Mouse (Mus musculus) midbrain, embryonic 13.5 days (tissue): ENCODE data around the gene Son. TPM values are rescaled to one million over a fixed set of nuclear protein-coding genes. Genes with fewer than 3 reads are reported as not detected.

Experiments used
- ATAC-seq: fragments of 200-750 bp; cut with Nextera tagmentation; 2 replicates; pipeline ENCODE4 v1.8.0; 2017; ENCODE audit warnings: mild to moderate bottlenecking, moderate TSS enrichment, moderate library complexity
- H3K27ac ChIP-seq: fragments of 300-500 bp; sonication (generic); 2 replicates; pipeline ENCODE4 v1.5.1; 2015; ENCODE audit warnings: inconsistent platforms, mild to moderate bottlenecking, moderate library complexity
- H3K27me3 ChIP-seq: fragments of 300-500 bp; sonication (generic); 2 replicates; pipeline ENCODE4 v1.6.1; 2015; ENCODE audit warnings: mild to moderate bottlenecking, inconsistent platforms
- H3K36me3 ChIP-seq: fragments of 300-500 bp; sonication (generic); 2 replicates; pipeline ENCODE4 v1.6.1; 2015; ENCODE audit warnings: mild to moderate bottlenecking, inconsistent platforms
- H3K4me1 ChIP-seq: fragments of 300-500 bp; sonication (generic); replicated peaks from 2 replicates; pipeline ENCODE4 v1.6.1; 2015; ENCODE audit warnings: inconsistent platforms
- H3K4me2 ChIP-seq: fragments of 300-500 bp; sonication (generic); replicated peaks from 2 replicates; pipeline ENCODE4 v1.6.1; 2015; ENCODE audit warnings: moderate library complexity, mild to moderate bottlenecking, inconsistent platforms
- H3K4me3 ChIP-seq: fragments of 300-500 bp; sonication (generic); replicated peaks from 2 replicates; pipeline ENCODE4 v1.5.1; 2015; ENCODE audit warnings: mild to moderate bottlenecking, inconsistent platforms
- H3K9ac ChIP-seq: fragments of 300-500 bp; sonication (generic); replicated peaks from 2 replicates; pipeline ENCODE4 v1.6.1; 2015; ENCODE audit warnings: mild to moderate bottlenecking, inconsistent platforms
- H3K9me3 ChIP-seq: fragments of 300-500 bp; sonication (generic); 2 replicates; pipeline ENCODE4 v1.6.1; 2016; ENCODE audit warnings: mild to moderate bottlenecking, inconsistent platforms
- WGBS: fragments of 180-500 bp; shearing (Covaris S2); methylation state at CpG from one replicate; pipeline ENCODE4 v1.1.7; 2015; 5-methylcytosine and 5-hydroxymethylcytosine counted together
- polyA plus RNA-seq: library from polyadenylated mRNA; unstranded; fragments of >200 nt; fragmentation: Nextera tagmentation; extraction: Ambion mirVana; gene quantifications from 2 replicates; pipeline ENCODE4 v1.2.1, GENCODE M21; 2015

The Son gene
- polyA plus RNA-seq, 1 experiment from 2014 or later, result 146 TPM

- peaks cover 26% of the 10 kb centered on the region for H3K4me1 ChIP-seq
- H3K36me3 ChIP-seq, result peaks cover 25% of the 10 kb centered on the region
- WGBS, result 43% methylated on average over 7 of the region's 7 CpGs
- no peaks in the 10 kb centered on the region for H3K27me3 ChIP-seq
- H3K9ac ChIP-seq, result peak overlapping the region; percentile 52
- peak overlapping the region; percentile 35; the same call in 1 of the 2 replicates for H3K27ac ChIP-seq
- no peaks in the 10 kb centered on the region for H3K9me3 ChIP-seq
- peak overlapping the region; percentile 10 for H3K4me2 ChIP-seq
- ATAC-seq, result no peak
- H3K4me3 ChIP-seq, result 0 out of 2 replicates have a peak overlapping the region, but pooled peaks have one; percentile 5
Observed at GRCm38 (mm10) chr16:91689791-91690190, 42.5 kb downstream of the Son start.

- H3K27me3 ChIP-seq, result no peaks in the 10 kb centered on the region
- 31% methylated on average over 14 of the region's 14 CpGs for WGBS
- H3K4me2 ChIP-seq, result no peak overlapping the region
- H3K4me1 ChIP-seq, result peaks cover 7% of the 10 kb centered on the region
- H3K27ac ChIP-seq, result no peak overlapping the region; the same call in 1 of the 2 replicates
- ATAC-seq, result peak; percentile 96
- H3K36me3 ChIP-seq, result peaks cover 44% of the 10 kb centered on the region
- H3K4me3 ChIP-seq, result no peak overlapping the region
- H3K9me3 ChIP-seq, result no peaks in the 10 kb centered on the region
- H3K9ac ChIP-seq, result no peak overlapping the region
Observed at GRCm38 (mm10) chr16:91694455-91695084, 47.3 kb downstream of the Son start.

- H3K27ac ChIP-seq, result no peak overlapping the region
- no peak overlapping the region for H3K4me2 ChIP-seq
- H3K9me3 ChIP-seq, result no peaks in the 10 kb centered on the region
- 88% methylated on average over 8 of the region's 8 CpGs for WGBS
- no peak overlapping the region for H3K9ac ChIP-seq
- no peak for ATAC-seq
- no peaks in the 10 kb centered on the region for H3K27me3 ChIP-seq
- H3K4me1 ChIP-seq, result peaks cover under 1% of the 10 kb centered on the region; the same call in 1 of the 2 replicates
- peaks cover 48% of the 10 kb centered on the region for H3K36me3 ChIP-seq
- no peak overlapping the region for H3K4me3 ChIP-seq
Observed at GRCm38 (mm10) chr16:91695108-91695755, 47.9 kb downstream of the Son start.

- Histone ChIP-seq H3K27ac (no peak overlapping the region), H3K27me3 (no peaks in the 10 kb centered on the region), H3K4me1 (no peaks in the 10 kb centered on the region), H3K9me3 (no peaks in the 10 kb centered on the region), H3K4me3 (no peak overlapping the region), H3K9ac (no peak overlapping the region), H3K36me3 (peaks cover 68% of the 10 kb centered on the region), H3K4me2 (no peak overlapping the region)
- no peak for ATAC-seq
- 91% methylated on average over 1 of the region's 1 CpGs for WGBS
Observed at GRCm38 (mm10) chr16:91698995-91699394, 51.7 kb downstream of the Son start.

DNA sequence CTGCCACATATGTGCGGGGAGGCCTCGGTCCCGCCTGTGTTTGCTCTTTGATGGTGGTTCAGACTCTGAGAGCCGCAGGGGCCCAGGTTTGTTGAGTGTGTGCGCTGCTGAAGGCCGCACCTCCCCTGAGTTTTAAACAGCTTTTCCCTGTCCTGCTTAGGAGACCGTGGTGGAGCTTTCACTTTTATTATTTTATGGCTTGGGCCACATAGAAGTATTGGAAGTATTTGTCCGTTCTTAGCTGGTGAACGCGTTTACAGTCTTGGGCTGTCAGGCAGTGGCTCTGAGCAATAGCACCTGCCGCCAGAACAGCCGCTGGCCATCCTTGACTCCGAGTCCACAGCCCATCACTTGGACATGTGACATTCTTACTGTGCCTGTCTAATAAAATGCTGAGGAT, 54.6 kb downstream of the Son start:
- Histone ChIP-seq H3K27me3 (no peaks in the 10 kb centered on the region), H3K36me3 (peaks cover 75% of the 10 kb centered on the region)

DNA sequence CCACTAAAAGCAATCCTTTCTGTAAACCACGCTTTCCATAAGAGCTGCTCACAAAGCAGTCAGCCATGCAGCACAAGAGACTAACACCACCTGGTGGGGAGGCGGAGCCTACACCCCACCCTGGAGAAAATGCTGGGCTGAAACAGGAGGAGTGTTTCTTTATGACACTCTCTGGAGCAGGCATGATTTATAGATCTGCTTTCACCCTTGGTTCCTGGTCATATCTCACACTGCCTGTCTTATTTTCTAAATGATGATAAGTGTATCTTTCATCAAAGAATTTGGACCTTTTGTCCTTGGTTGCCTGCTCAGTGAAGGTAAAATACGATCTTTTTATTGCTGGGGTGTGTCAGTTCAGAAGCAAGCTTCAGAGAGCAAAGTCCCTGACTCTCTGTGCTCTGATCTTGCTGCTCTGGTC, 55.5 kb downstream of the Son start:
- WGBS, result 54% methylated on average over 3 of the region's 3 CpGs

More for the DNA sequence above, 54.6 kb downstream of the Son start:
- H3K4me2 ChIP-seq, result no peak overlapping the region
- WGBS, result 92% methylated on average over 13 of the region's 13 CpGs
- no peak overlapping the region for H3K27ac ChIP-seq
- H3K4me3 ChIP-seq, result no peak overlapping the region
- H3K4me1 ChIP-seq, result no peaks in the 10 kb centered on the region
- no peak for ATAC-seq
- H3K9ac ChIP-seq, result no peak overlapping the region
- no peaks in the 10 kb centered on the region for H3K9me3 ChIP-seq

DNA sequence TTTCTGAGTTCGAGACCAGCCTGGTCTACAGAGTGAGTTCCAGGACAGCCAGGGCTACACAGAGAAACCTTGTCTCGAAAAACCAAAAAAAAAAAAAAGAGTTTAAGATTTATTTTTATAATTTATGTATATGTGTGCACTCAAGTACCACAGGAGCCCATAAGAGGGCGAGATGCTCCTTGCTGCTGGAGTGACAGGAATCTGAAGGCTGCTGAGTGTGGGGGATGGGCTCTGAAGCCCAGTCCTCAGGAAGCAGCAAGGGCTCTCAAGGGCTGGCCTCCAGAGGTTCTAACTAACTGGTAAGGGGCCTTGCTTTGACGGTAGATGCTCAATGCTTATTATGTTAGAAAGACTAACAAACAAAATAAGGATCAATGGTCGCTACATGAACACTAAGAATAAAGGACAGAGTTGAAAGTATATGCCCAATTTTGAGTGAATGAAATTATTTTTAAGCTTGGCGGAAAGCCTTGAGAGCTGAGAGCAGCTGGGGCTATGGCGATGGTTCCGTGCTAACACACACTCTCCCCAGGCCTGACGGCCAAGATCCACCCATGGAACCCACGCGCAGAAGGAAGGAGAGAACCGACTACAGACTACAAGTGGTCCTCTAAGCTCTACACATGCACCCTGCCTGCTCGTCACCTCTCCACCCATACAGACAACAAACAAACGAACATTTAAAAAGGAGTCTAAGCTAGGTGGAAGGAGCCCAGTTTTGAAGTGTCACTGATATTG, 57.5 kb downstream of the Son start:
- no peak for ATAC-seq
- 85% methylated on average over 14 of the region's 14 CpGs for WGBS
- H3K4me3 ChIP-seq, result no peak overlapping the region
- H3K27me3 ChIP-seq, result no peaks in the 10 kb centered on the region
- H3K4me1 ChIP-seq, result no peaks in the 10 kb centered on the region
- no peak overlapping the region for H3K27ac ChIP-seq
- no peak overlapping the region for H3K4me2 ChIP-seq
- H3K9me3 ChIP-seq, result no peaks in the 10 kb centered on the region
- H3K36me3 ChIP-seq, result peaks cover 81% of the 10 kb centered on the region
- no peak overlapping the region for H3K9ac ChIP-seq

More for the DNA sequence above, 55.5 kb downstream of the Son start:
- Histone ChIP-seq H3K9ac (no peak overlapping the region), H3K4me3 (no peak overlapping the region), H3K9me3 (no peaks in the 10 kb centered on the region), H3K4me2 (no peak overlapping the region), H3K4me1 (no peaks in the 10 kb centered on the region), H3K27me3 (no peaks in the 10 kb centered on the region), H3K36me3 (peaks cover 77% of the 10 kb centered on the region), H3K27ac (no peak overlapping the region)
- no peak for ATAC-seq

DNA sequence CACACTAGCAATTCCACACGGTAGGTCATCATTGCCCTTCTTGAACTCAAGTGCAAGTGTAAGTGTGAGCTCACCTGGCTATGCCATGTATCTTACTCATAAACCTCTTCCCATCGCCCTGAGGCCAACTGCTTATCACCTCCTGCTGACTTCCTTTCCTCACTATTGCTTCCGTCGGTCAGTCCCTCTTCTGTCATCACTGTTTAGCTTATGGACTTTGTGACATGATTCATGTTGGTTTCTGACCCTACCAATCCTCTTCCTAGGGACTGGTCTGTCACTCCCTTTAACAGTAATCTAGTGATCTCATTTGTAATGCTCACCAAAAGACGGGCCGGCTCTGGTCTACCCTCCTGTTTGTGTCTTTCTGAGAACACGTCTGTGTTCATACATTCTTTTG, 62.9 kb downstream of the Son start:
- H3K9ac ChIP-seq, result no peak overlapping the region
- H3K36me3 ChIP-seq, result peaks cover 88% of the 10 kb centered on the region
- H3K27me3 ChIP-seq, result no peaks in the 10 kb centered on the region
- no peak overlapping the region for H3K4me2 ChIP-seq
- no peak overlapping the region for H3K4me3 ChIP-seq
- no peaks in the 10 kb centered on the region for H3K4me1 ChIP-seq
- ATAC-seq, result no peak
- no peaks in the 10 kb centered on the region for H3K9me3 ChIP-seq
- H3K27ac ChIP-seq, result no peak overlapping the region
- 96% methylated on average over 7 of the region's 7 CpGs for WGBS

GRCm38 (mm10) chr16:91716927-91717349, 69.6 kb downstream of the Son start:
- peaks cover 71% of the 10 kb centered on the region for H3K36me3 ChIP-seq
- no peaks in the 10 kb centered on the region for H3K27me3 ChIP-seq

DNA sequence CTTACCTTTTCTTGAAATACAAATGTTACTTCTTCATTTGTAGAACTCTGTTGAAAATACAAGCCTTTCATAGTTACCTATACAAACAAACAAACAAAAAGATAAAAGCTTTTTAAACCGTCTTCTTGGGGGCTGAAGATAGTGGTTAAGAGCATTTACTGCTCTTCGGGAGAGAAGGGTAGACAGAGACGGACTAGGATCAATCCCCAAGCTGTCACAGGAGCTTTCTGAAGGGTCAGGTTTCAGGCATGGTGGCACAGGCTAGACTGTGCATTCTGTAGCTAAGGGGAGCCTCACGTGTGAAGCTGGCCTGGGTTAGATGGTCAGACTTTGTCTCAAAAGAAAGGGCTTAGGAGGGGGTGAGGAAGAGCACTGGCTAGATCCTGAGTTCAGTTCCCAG, 70.1 kb downstream of the Son start:
- Histone ChIP-seq H3K4me1 (peaks cover 1% of the 10 kb centered on the region; the same call in 1 of the 2 replicates), H3K36me3 (peaks cover 67% of the 10 kb centered on the region), H3K27me3 (no peaks in the 10 kb centered on the region), H3K27ac (no peak overlapping the region), H3K4me3 (no peak overlapping the region), H3K9me3 (no peaks in the 10 kb centered on the region), H3K9ac (no peak overlapping the region), H3K4me2 (no peak overlapping the region)
- WGBS, result 87% methylated on average over 4 of the region's 4 CpGs
- ATAC-seq, result no peak

More at GRCm38 (mm10) chr16:91716927-91717349, 69.6 kb downstream of the Son start:
- WGBS, result 87% methylated on average over 11 of the region's 11 CpGs
- Histone ChIP-seq H3K4me1 (no peaks in the 10 kb centered on the region), H3K9me3 (no peaks in the 10 kb centered on the region), H3K4me2 (no peak overlapping the region), H3K27ac (no peak overlapping the region), H3K4me3 (no peak overlapping the region), H3K9ac (no peak overlapping the region)
- ATAC-seq, result no peak

DNA sequence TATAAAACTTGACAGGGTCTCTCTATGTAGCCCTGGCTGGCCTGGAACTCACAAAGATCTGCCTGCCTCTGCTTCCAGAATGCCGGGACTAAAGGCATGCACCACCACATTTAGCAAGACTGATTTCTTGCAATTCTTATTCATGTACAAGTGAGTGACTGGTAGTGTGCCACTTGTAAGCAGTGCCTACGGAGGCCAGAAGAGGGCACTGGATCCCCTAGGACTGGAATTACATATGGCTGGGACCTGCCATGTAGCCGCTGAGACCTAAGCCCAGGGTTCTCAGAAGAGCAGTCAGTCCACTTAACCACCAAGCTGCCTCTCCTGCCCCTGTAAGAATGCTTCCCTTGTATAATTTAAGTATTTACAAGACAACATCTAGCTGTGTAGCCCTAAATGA, 76.9 kb downstream of the Son start:
- ATAC-seq, result no peak
- Histone ChIP-seq H3K27me3 (no peaks in the 10 kb centered on the region), H3K27ac (no peak overlapping the region)

GRCm38 (mm10) chr16:91727433-91727832, 80.1 kb downstream of the Son start:
- Histone ChIP-seq H3K4me2 (peak overlapping the region; percentile 74), H3K27me3 (no peaks in the 10 kb centered on the region), H3K27ac (peak overlapping the region; percentile 97; the same call in 1 of the 2 replicates), H3K4me3 (peak overlapping the region; percentile 95), H3K9ac (peak overlapping the region; percentile 73), H3K9me3 (no peaks in the 10 kb centered on the region), H3K4me1 (peaks cover 41% of the 10 kb centered on the region), H3K36me3 (peaks cover 12% of the 10 kb centered on the region; the same call in 1 of the 2 replicates)
- WGBS, result 90% methylated on average over 15 of the region's 15 CpGs
- ATAC-seq, result no peak

More for the DNA sequence above, 76.9 kb downstream of the Son start:
- 36% methylated on average over 3 of the region's 3 CpGs for WGBS
- H3K4me3 ChIP-seq, result no peak overlapping the region
- H3K4me2 ChIP-seq, result no peak overlapping the region
- no peak overlapping the region for H3K9ac ChIP-seq
- peaks cover 24% of the 10 kb centered on the region for H3K4me1 ChIP-seq
- H3K36me3 ChIP-seq, result peaks cover 31% of the 10 kb centered on the region
- H3K9me3 ChIP-seq, result no peaks in the 10 kb centered on the region
